Mouse (Mus musculus): ENCODE results near the gene Dnm3. TPM values are rescaled to one million over a fixed set of nuclear protein-coding genes. Genes with fewer than 3 reads are reported as not detected.

Dnm3 gene
- total and polyA plus RNA-seq, 3 experiments: 1.5 to 7.8 (median 5.9) TPM

- DNase-seq: no peak
- H3K4me3 ChIP-seq: no peak overlapping the region
- intact Hi-C loops (cut with DNase I): no loop called here
These were observed 190.9 kb downstream of the Dnm3 start for GRCm38 (mm10) chr1:162286910-162287309.

GRCm38 (mm10) chr1:162281981-162282381, 195.9 kb downstream of the Dnm3 start:
- Histone ChIP-seq H3K36me3 (ENCODE audit: control insufficient read depth, insufficient read depth, low read length) (no peaks in the 10 kb centered on the region), H3K4me3 (no peak overlapping the region), H3K27me3 (ENCODE audit: control insufficient read depth, insufficient read depth, low read length) (no peaks in the 10 kb centered on the region), H3K27ac (no peak overlapping the region), H3K9ac (ENCODE audit: low read depth, low read length) (no peak overlapping the region), H3K4me1 (ENCODE audit: control insufficient read depth, insufficient read depth, low read length) (no peaks in the 10 kb centered on the region), H3K79me2 (replicated peaks; ENCODE audit: control insufficient read depth, insufficient read depth, low read length) (no peaks in the 10 kb centered on the region)
- WGBS: 55% methylated on average over 7 of the region's 7 CpGs
- intact Hi-C loops (cut with DNase I): no loop called here
- TF ChIP-seq EP300 (IDR thresholded peaks at IDR 0.05; ENCODE audit: insufficient read depth, low read depth, low read length) (no peak), POLR2A (IDR thresholded peaks at IDR 0.05; ENCODE audit: insufficient read depth, low read depth, low read length) (no peak), CTCF (IDR thresholded peaks at IDR 0.05) (no peak)
- no peak for DNase-seq

More at GRCm38 (mm10) chr1:162286910-162287309, 190.9 kb downstream of the Dnm3 start:
- no peaks in the 10 kb centered on the region for H3K79me2 ChIP-seq (replicated peaks; ENCODE audit: control insufficient read depth, insufficient read depth, low read length)
- H3K9ac ChIP-seq (ENCODE audit: low read depth, low read length): no peak overlapping the region
- TF ChIP-seq CTCF (IDR thresholded peaks at IDR 0.05): peak; percentile 46
- TF ChIP-seq EP300 (IDR thresholded peaks at IDR 0.05; ENCODE audit: insufficient read depth, low read depth, low read length): no peak
- H3K4me1 ChIP-seq (ENCODE audit: control insufficient read depth, insufficient read depth, low read length): no peaks in the 10 kb centered on the region
- H3K36me3 ChIP-seq (ENCODE audit: control insufficient read depth, insufficient read depth, low read length): no peaks in the 10 kb centered on the region
- no peak overlapping the region for H3K27ac ChIP-seq
- 63% methylated on average over 6 of the region's 6 CpGs for WGBS
- H3K27me3 ChIP-seq (ENCODE audit: control insufficient read depth, insufficient read depth, low read length): no peaks in the 10 kb centered on the region

- Histone ChIP-seq H3K9ac (ENCODE audit: low read depth, low read length) (no peak overlapping the region), H3K36me3 (ENCODE audit: control insufficient read depth, insufficient read depth, low read length) (no peaks in the 10 kb centered on the region), H3K4me3 (no peak overlapping the region), H3K4me1 (ENCODE audit: control insufficient read depth, insufficient read depth, low read length) (no peaks in the 10 kb centered on the region), H3K79me2 (replicated peaks; ENCODE audit: control insufficient read depth, insufficient read depth, low read length) (no peaks in the 10 kb centered on the region), H3K27me3 (ENCODE audit: control insufficient read depth, insufficient read depth, low read length) (no peaks in the 10 kb centered on the region), H3K27ac (no peak overlapping the region)
- intact Hi-C loops (cut with DNase I): no loop called here
- WGBS: 96% methylated on average over 4 of the region's 4 CpGs
- DNase-seq: no peak
- TF ChIP-seq EP300 (IDR thresholded peaks at IDR 0.05; ENCODE audit: insufficient read depth, low read depth, low read length) (no peak), CTCF (IDR thresholded peaks at IDR 0.05) (no peak), POLR2A (IDR thresholded peaks at IDR 0.05; ENCODE audit: insufficient read depth, low read depth, low read length) (no peak)
These were observed 197.8 kb downstream of the Dnm3 start for GRCm38 (mm10) chr1:162280052-162280451.

DNA sequence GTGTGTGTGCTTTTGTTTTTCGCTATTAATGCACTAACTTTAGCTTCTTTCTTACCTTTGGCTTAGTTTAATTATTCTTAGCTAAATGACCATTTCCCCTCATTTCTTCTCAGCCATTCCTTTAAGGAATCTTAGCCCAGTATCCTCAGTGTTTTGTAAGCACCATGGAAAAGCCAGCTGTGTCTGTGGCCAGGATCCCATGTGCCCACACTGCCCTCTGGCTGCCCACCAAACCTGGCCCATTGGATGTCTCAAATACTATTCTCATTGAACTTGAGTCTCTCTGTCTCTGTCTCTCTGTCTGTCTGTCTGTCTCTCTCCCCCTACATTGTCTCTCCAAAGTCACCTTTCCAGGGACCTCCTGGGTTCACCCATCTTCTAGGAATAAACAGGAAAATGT, 201.8 kb downstream of the Dnm3 start:
- no peak for DNase-seq
- H3K79me2 ChIP-seq (replicated peaks; ENCODE audit: control insufficient read depth, insufficient read depth, low read length): no peaks in the 10 kb centered on the region
- no peak overlapping the region for H3K27ac ChIP-seq
- H3K9ac ChIP-seq (ENCODE audit: low read depth, low read length): no peak overlapping the region
- no peaks in the 10 kb centered on the region for H3K4me1 ChIP-seq (ENCODE audit: control insufficient read depth, insufficient read depth, low read length)
- intact Hi-C loops (cut with DNase I): loop anchor here (10.0 kb wide), 1 partner anchor 271 kb away; no protein-coding TSS in a partner anchor
- no peaks in the 10 kb centered on the region; the same call in 1 of the 2 replicates for H3K36me3 ChIP-seq (ENCODE audit: control insufficient read depth, insufficient read depth, low read length)
- WGBS: 91% methylated on average over 1 of the region's 1 CpGs
- no peak overlapping the region for H3K4me3 ChIP-seq
- TF ChIP-seq POLR2A (IDR thresholded peaks at IDR 0.05; ENCODE audit: insufficient read depth, low read depth, low read length): no peak
- peak; percentile 67 for TF ChIP-seq CTCF (IDR thresholded peaks at IDR 0.05)
- no peaks in the 10 kb centered on the region for H3K27me3 ChIP-seq (ENCODE audit: control insufficient read depth, insufficient read depth, low read length)

GRCm38 (mm10) chr1:162274674-162275248, 203.1 kb downstream of the Dnm3 start:
- Histone ChIP-seq H3K36me3 (ENCODE audit: control insufficient read depth, insufficient read depth, low read length) (no peaks in the 10 kb centered on the region; the same call in 1 of the 2 replicates), H3K27me3 (ENCODE audit: control insufficient read depth, insufficient read depth, low read length) (no peaks in the 10 kb centered on the region), H3K4me3 (no peak overlapping the region), H3K79me2 (replicated peaks; ENCODE audit: control insufficient read depth, insufficient read depth, low read length) (no peaks in the 10 kb centered on the region), H3K4me1 (ENCODE audit: control insufficient read depth, insufficient read depth, low read length) (no peaks in the 10 kb centered on the region), H3K27ac (no peak overlapping the region), H3K9ac (ENCODE audit: low read depth, low read length) (no peak overlapping the region)
- intact Hi-C loops (cut with DNase I): loop anchor here (10.0 kb wide), 1 partner anchor 270 kb away; no protein-coding TSS in a partner anchor
- 92% methylated on average over 11 of the region's 11 CpGs for WGBS
- DNase-seq: no peak
- TF ChIP-seq POLR2A (IDR thresholded peaks at IDR 0.05; ENCODE audit: insufficient read depth, low read depth, low read length) (no peak), CTCF (IDR thresholded peaks at IDR 0.05) (no peak), EP300 (IDR thresholded peaks at IDR 0.05; ENCODE audit: insufficient read depth, low read depth, low read length) (no peak)

GRCm38 (mm10) chr1:162256912-162257607, 220.8 kb downstream of the Dnm3 start:
- H3K4me3 ChIP-seq: no peak overlapping the region
- H3K9ac ChIP-seq (ENCODE audit: low read depth, low read length): no peak overlapping the region
- no peak for DNase-seq
- H3K36me3 ChIP-seq (ENCODE audit: control insufficient read depth, insufficient read depth, low read length): no peaks in the 10 kb centered on the region
- H3K27ac ChIP-seq: no peak overlapping the region
- 85% methylated on average over 6 of the region's 6 CpGs for WGBS
- intact Hi-C loops (cut with DNase I): no loop called here
- TF ChIP-seq CTCF (IDR thresholded peaks at IDR 0.05) (no peak), EP300 (IDR thresholded peaks at IDR 0.05; ENCODE audit: insufficient read depth, low read depth, low read length) (no peak), POLR2A (IDR thresholded peaks at IDR 0.05; ENCODE audit: insufficient read depth, low read depth, low read length) (no peak)
- H3K27me3 ChIP-seq (ENCODE audit: control insufficient read depth, insufficient read depth, low read length): no peaks in the 10 kb centered on the region
- no peaks in the 10 kb centered on the region for H3K79me2 ChIP-seq (replicated peaks; ENCODE audit: control insufficient read depth, insufficient read depth, low read length)
- H3K4me1 ChIP-seq (ENCODE audit: control insufficient read depth, insufficient read depth, low read length): no peaks in the 10 kb centered on the region

Data from heart, adult 2 months (tissue).